Mouse (Mus musculus): ENCODE measurements around the gene Ceacam15. TPM values are rescaled to one million over a fixed set of nuclear protein-coding genes. Genes with fewer than 3 reads are reported as not detected.
"Not testable (repeated sequence)": the region's sequence is repeated elsewhere in the genome, so short reads cannot be mapped to it uniquely, and the experiment has no call there.

Gene Ceacam15
- not detected in 2 replicates for polyA plus RNA-seq (2016; fragmentation: Nextera tagmentation; extraction: Ambion mirVana)

DNA sequence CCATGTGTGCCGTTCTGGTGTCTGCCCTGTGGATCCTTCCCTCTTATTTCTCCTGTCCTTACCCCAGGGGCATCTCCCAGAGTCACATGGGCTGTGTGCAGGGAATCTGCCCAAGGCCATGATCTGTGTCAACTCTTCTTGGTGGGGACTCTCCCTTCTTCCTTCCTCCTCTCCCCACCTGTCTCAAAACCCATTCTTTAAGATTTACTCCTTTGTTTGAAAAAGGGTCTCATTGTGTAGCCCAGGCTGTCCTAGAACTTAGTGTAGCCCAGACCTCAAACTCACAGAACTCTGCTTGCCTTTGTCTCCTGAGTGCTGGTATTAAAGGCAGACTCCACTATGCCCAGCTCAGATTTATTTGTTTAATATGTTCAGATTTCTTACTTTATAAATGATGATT is at the start of gene Ceacam15:
Ceacam15 (minus strand) TSS at position 101 of the 400 bp plus-strand sequence.
- H3K4me3 ChIP-seq, result no peak within 1 kb of the TSS
- H3K9me3 ChIP-seq (replicated peaks), result no peaks in the 10 kb centered on the region
- no peaks in the 10 kb centered on the region for H3K4me1 ChIP-seq
- H3K27me3 ChIP-seq, result no peaks in the 10 kb centered on the region
- H3K36me3 ChIP-seq, result no peaks in the 10 kb centered on the region
- H3K4me2 ChIP-seq (replicated peaks), result no peak within 1 kb of the TSS
- ATAC-seq (ENCODE audit: low FRiP score), result no peak
- no peak within 1 kb of the TSS for H3K27ac ChIP-seq
- 47% methylated on average over 1 of the region's 1 CpGs for WGBS
- no peak within 1 kb of the TSS for H3K9ac ChIP-seq

GRCm38 (mm10) chr7:16722490-16722889 is 47.0 kb upstream of the Ceacam15 start:
- H3K9me3 ChIP-seq (replicated peaks); H3K36me3 ChIP-seq; H3K4me2 ChIP-seq (replicated peaks); ATAC-seq (ENCODE audit: low FRiP score); H3K27me3 ChIP-seq; H3K27ac ChIP-seq; H3K4me3 ChIP-seq; H3K9ac ChIP-seq; H3K4me1 ChIP-seq: not testable (repeated sequence)
- WGBS, result 74% methylated on average over 3 of the region's 3 CpGs

GRCm38 (mm10) chr7:16721629-16722028 is 46.1 kb upstream of the Ceacam15 start, which contains the start of gene Ceacam9:
TSS of gene Ceacam9 (plus strand) at chr7:16721929.
- Histone ChIP-seq H3K27ac (no peak within 1 kb of the TSS), H3K36me3 (no peaks in the 10 kb centered on the region), H3K4me3 (no peak within 1 kb of the TSS), H3K9ac (no peak within 1 kb of the TSS), H3K4me1 (no peaks in the 10 kb centered on the region; the same call in 1 of the 2 replicates), H3K4me2 (replicated peaks) (no peak within 1 kb of the TSS), H3K27me3 (no peaks in the 10 kb centered on the region), H3K9me3 (replicated peaks) (no peaks in the 10 kb centered on the region)
- 86% methylated on average over 2 of the region's 2 CpGs for WGBS
- no peak for ATAC-seq (ENCODE audit: low FRiP score)

DNA sequence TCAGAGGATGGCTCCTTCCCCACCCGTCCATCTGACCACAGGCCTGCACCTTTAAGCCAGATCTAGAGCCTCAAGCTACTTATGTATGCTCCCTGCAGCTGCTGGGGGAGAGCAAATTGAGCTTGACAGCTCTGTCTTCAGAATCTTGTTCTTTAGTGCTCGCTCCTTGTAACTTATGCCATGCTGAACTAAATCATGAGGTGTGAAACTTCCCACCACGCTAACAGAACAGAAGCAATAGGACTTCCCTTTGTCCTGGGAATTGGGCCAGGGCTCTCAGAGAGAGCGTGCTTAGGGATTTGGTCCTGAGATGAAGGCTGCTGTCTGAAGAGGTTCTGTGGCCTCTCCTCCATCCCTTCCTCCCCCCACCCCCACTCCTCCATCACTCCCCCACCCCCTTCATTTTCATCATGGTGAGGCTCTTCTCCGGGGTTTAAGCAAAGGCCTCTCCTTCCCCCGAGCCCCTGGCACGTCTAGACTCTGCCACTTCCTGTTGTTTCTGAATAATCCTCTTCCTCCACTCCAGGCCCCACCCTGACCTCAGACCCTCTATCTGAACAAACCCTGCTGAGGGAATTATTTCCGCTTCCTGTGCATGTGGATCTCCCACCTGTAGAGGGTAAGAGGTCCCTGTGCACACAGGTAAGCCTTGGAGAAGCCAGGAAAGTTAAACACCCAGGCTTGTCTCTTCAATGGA is 41.1 kb upstream of the Ceacam15 start:
- H3K9me3 ChIP-seq (replicated peaks); H3K4me1 ChIP-seq; H3K27me3 ChIP-seq; H3K9ac ChIP-seq; H3K27ac ChIP-seq; H3K36me3 ChIP-seq; ATAC-seq (ENCODE audit: low FRiP score); H3K4me3 ChIP-seq; H3K4me2 ChIP-seq (replicated peaks): not testable (repeated sequence)
- 54% methylated on average over 8 of the region's 8 CpGs for WGBS

- Histone ChIP-seq H3K27ac (no peak overlapping the region), H3K4me2 (replicated peaks) (no peak overlapping the region), H3K4me3 (no peak overlapping the region), H3K36me3 (no peaks in the 10 kb centered on the region), H3K27me3 (no peaks in the 10 kb centered on the region), H3K9me3 (replicated peaks) (no peaks in the 10 kb centered on the region), H3K9ac (no peak overlapping the region), H3K4me1 (no peaks in the 10 kb centered on the region; the same call in 1 of the 2 replicates)
- WGBS, result 75% methylated on average over 13 of the region's 13 CpGs
- ATAC-seq (ENCODE audit: low FRiP score), result no peak
Measured at GRCm38 (mm10) chr7:16712633-16713415, 37.3 kb upstream of the Ceacam15 start.

DNA sequence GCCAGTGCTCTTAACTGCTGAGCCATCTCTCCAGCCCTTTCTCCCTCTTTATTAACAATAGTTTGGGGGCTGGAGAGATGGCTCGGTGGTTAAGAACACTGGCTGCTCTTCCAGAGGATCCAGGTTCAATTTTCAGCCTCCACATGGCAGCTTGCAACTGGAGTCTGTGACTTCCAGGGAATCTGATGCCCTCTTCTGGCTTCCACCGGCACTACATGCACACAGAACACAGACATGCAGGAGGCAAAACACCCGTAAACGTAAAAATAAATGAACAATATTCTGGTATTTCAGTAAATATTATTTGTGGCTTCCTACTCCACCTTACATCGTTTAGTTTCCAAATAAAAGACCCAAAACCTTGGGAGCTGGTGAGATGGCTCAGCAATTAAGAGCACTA is 35.1 kb upstream of the Ceacam15 start:
- Histone ChIP-seq H3K27me3 (no peaks in the 10 kb centered on the region; the same call in 1 of the 2 replicates), H3K4me1 (no peaks in the 10 kb centered on the region), H3K4me2 (replicated peaks) (no peak overlapping the region), H3K9me3 (replicated peaks) (no peaks in the 10 kb centered on the region), H3K27ac (no peak overlapping the region), H3K9ac (no peak overlapping the region), H3K36me3 (no peaks in the 10 kb centered on the region), H3K4me3 (no peak overlapping the region)
- no peak for ATAC-seq (ENCODE audit: low FRiP score)
- WGBS, result 80% methylated on average over 5 of the region's 5 CpGs

GRCm38 (mm10) chr7:16708244-16708643 is 32.7 kb upstream of the Ceacam15 start:
- Histone ChIP-seq H3K27me3 (no peaks in the 10 kb centered on the region; the same call in 1 of the 2 replicates), H3K4me1 (no peaks in the 10 kb centered on the region), H3K4me2 (replicated peaks) (no peak overlapping the region), H3K36me3 (no peaks in the 10 kb centered on the region), H3K9ac (no peak overlapping the region), H3K4me3 (no peak overlapping the region), H3K27ac (no peak overlapping the region), H3K9me3 (replicated peaks) (no peaks in the 10 kb centered on the region)
- no peak for ATAC-seq (ENCODE audit: low FRiP score)
- WGBS, result 25% methylated on average over 9 of the region's 9 CpGs

GRCm38 (mm10) chr7:16706385-16706784 is 30.9 kb upstream of the Ceacam15 start:
- 60% methylated on average over 9 of the region's 9 CpGs for WGBS

GRCm38 (mm10) chr7:16700583-16700982 is 25.1 kb upstream of the Ceacam15 start:
- no peak for ATAC-seq (ENCODE audit: low FRiP score)
- H3K4me3 ChIP-seq, result no peak overlapping the region
- H3K4me2 ChIP-seq (replicated peaks), result no peak overlapping the region
- no peaks in the 10 kb centered on the region for H3K27me3 ChIP-seq
- H3K9me3 ChIP-seq (replicated peaks), result no peaks in the 10 kb centered on the region
- no peaks in the 10 kb centered on the region for H3K36me3 ChIP-seq
- H3K27ac ChIP-seq, result no peak overlapping the region
- 86% methylated on average over 5 of the region's 5 CpGs for WGBS
- no peaks in the 10 kb centered on the region for H3K4me1 ChIP-seq
- H3K9ac ChIP-seq, result no peak overlapping the region

More at GRCm38 (mm10) chr7:16706385-16706784, 30.9 kb upstream of the Ceacam15 start:
- no peak overlapping the region for H3K27ac ChIP-seq
- H3K27me3 ChIP-seq, result no peaks in the 10 kb centered on the region; the same call in 1 of the 2 replicates
- no peak overlapping the region for H3K9ac ChIP-seq
- no peaks in the 10 kb centered on the region for H3K36me3 ChIP-seq
- no peak for ATAC-seq (ENCODE audit: low FRiP score)
- no peaks in the 10 kb centered on the region for H3K4me1 ChIP-seq
- no peak overlapping the region for H3K4me2 ChIP-seq (replicated peaks)
- no peaks in the 10 kb centered on the region for H3K9me3 ChIP-seq (replicated peaks)
- H3K4me3 ChIP-seq, result no peak overlapping the region

DNA sequence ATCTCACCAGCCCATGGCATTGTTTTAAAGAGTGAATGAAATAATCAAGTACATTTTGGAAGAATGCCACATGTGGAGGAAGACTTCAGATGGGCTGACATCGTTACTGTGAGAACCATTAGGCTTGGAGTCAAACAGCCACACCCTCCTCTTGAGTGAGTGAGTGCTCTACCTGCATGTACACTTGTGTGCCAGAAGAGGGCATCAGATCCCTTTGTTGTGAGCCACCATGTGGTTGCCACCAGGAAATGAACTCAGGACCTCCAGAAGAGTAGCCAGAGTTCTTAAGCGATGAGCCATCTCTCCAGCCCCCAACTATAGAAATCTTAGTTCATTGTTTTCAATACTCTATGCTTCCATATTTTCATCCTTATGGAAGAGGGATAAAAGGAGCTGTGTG is 23.5 kb upstream of the Ceacam15 start:
- Histone ChIP-seq H3K4me1 (no peaks in the 10 kb centered on the region), H3K27ac (no peak overlapping the region), H3K36me3 (no peaks in the 10 kb centered on the region), H3K9me3 (replicated peaks) (no peaks in the 10 kb centered on the region), H3K27me3 (no peaks in the 10 kb centered on the region), H3K9ac (no peak overlapping the region), H3K4me2 (replicated peaks) (no peak overlapping the region), H3K4me3 (no peak overlapping the region)
- WGBS, result 49% methylated on average over 2 of the region's 2 CpGs
- ATAC-seq (ENCODE audit: low FRiP score), result no peak

DNA sequence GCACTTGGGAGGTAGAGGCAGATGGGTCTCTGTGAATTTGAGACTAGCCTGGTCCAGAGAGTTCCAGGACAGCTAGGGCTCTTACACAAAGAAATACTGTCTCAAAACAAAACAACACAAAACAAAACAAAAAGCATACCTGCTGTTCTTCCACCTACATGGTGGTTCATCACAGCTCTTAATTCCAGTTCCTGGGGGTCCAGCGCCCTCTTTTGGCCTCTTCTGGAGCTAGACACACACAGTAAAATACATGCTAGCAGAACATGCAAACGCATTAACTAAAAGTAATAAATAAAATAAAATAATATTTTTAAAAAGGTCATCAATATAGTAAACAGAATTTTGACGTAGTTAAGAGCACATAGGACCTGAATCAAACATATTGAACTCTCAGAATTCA is 19.5 kb upstream of the Ceacam15 start:
- Histone ChIP-seq H3K36me3 (no peaks in the 10 kb centered on the region), H3K4me1 (no peaks in the 10 kb centered on the region), H3K27ac (no peak overlapping the region), H3K4me3 (no peak overlapping the region), H3K27me3 (no peaks in the 10 kb centered on the region), H3K9ac (no peak overlapping the region), H3K4me2 (replicated peaks) (no peak overlapping the region), H3K9me3 (replicated peaks) (no peaks in the 10 kb centered on the region)
- WGBS, result 44% methylated on average over 3 of the region's 3 CpGs
- no peak for ATAC-seq (ENCODE audit: low FRiP score)

GRCm38 (mm10) chr7:16689196-16689595 is 13.7 kb upstream of the Ceacam15 start:
- Histone ChIP-seq H3K9ac (no peak overlapping the region), H3K36me3 (no peaks in the 10 kb centered on the region), H3K4me1 (no peaks in the 10 kb centered on the region), H3K27me3 (no peaks in the 10 kb centered on the region), H3K4me3 (no peak overlapping the region), H3K4me2 (replicated peaks) (no peak overlapping the region), H3K27ac (no peak overlapping the region), H3K9me3 (replicated peaks) (peaks cover 10% of the 10 kb centered on the region)
- WGBS, result 80% methylated on average over 5 of the region's 5 CpGs
- no peak for ATAC-seq (ENCODE audit: low FRiP score)

Data from hindbrain, embryonic 12.5 days (tissue).